Mouse (Mus musculus) limb, embryonic 11.5 days (tissue): ENCODE data around the gene Kyat3. TPM values are rescaled to one million over a fixed set of nuclear protein-coding genes. Genes with fewer than 3 reads are reported as not detected.

ENCODE experiments used
- ATAC-seq: fragments of 200-750 bp; cut with Nextera tagmentation; 2 replicates; pipeline ENCODE4 v1.8.0; 2017; ENCODE audit warnings: low read depth; ENCODE audit not compliant: insufficient number of reproducible peaks, low FRiP score, low TSS enrichment
- DNase-seq: peaks from one replicate; pipeline ENCODE4 v3.0.0-alpha.2; 2015; ENCODE audit warnings: low spot score
- H3K27ac ChIP-seq: fragments of 300-500 bp; sonication (generic); replicated peaks from 2 replicates; pipeline ENCODE4 v1.5.1; 2014; ENCODE audit warnings: low read depth, mild to moderate bottlenecking, low read length
- H3K27me3 ChIP-seq: fragments of 300-500 bp; sonication (generic); 2 replicates; pipeline ENCODE4 v1.6.1; 2014; ENCODE audit warnings: mild to moderate bottlenecking, low read length, mixed read lengths; ENCODE audit not compliant: control insufficient read depth, insufficient read depth
- H3K36me3 ChIP-seq: fragments of 300-500 bp; sonication (generic); 2 replicates; pipeline ENCODE4 v1.6.1; 2014; ENCODE audit warnings: mild to moderate bottlenecking, low read length, moderate library complexity, mixed read lengths; ENCODE audit not compliant: control insufficient read depth, insufficient read depth
- H3K4me1 ChIP-seq: fragments of 300-500 bp; sonication (generic); 2 replicates; pipeline ENCODE4 v1.6.1; 2014; ENCODE audit warnings: low read length, mixed read lengths; ENCODE audit not compliant: control insufficient read depth, insufficient read depth
- H3K4me2 ChIP-seq: fragments of 300-500 bp; sonication (generic); 2 replicates; pipeline ENCODE4 v1.6.1; 2014; ENCODE audit warnings: low read depth, mild to moderate bottlenecking, moderate library complexity; ENCODE audit not compliant: severe bottlenecking
- H3K4me3 ChIP-seq: fragments of 300-500 bp; sonication (generic); 2 replicates; pipeline ENCODE4 v1.5.1; 2014; ENCODE audit warnings: low read depth, low read length
- H3K9ac ChIP-seq: fragments of 300-500 bp; sonication (generic); 2 replicates; pipeline ENCODE4 v1.6.1; 2014; ENCODE audit warnings: mild to moderate bottlenecking, low read length
- H3K9me3 ChIP-seq: fragments of 300-500 bp; sonication (generic); 2 replicates; pipeline ENCODE4 v1.6.1; 2016; ENCODE audit warnings: low read length; ENCODE audit not compliant: control insufficient read depth
- WGBS: fragments of 180-500 bp; shearing (Covaris S2); extraction: QIAGEN DNeasy Blood & Tissue Kit; methylation state at CpG from one replicate; pipeline ENCODE4 v1.1.7; 2014; 5-methylcytosine and 5-hydroxymethylcytosine counted together
- polyA plus RNA-seq: library from polyadenylated mRNA; unstranded; fragments of >200 nt; fragmentation: Nextera tagmentation; extraction: Ambion mirVana; gene quantifications from 2 replicates; pipeline ENCODE4 v1.2.1, GENCODE M21; 2014

Gene Kyat3
- polyA plus RNA-seq, 1 experiment from 2014 or later, result 12.0 TPM

DNA sequence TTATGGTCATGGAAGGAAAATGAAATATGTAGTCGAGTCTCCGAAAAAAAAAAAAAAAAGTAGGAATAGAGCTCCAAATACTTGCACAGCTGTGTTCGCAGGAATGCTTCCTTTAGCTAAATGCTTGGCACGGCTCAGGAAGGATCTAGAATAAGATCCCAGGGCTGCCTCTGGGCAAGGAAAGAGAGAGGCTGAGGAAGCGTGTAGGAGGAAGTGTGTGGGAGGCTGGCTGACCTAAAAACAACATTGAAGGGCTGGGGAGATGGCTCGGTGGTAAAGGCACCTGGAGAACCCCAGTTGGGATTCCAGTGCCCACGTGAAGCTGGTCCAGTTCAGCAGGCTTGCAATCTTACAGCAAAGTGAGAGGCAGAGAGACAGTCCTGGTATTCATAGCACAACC, 40.0 kb downstream of the Kyat3 start:
- H3K9ac ChIP-seq, result no peak overlapping the region
- H3K4me1 ChIP-seq, result no peaks in the 10 kb centered on the region
- H3K4me2 ChIP-seq, result no peak overlapping the region
- no peaks in the 10 kb centered on the region for H3K9me3 ChIP-seq
- 78% methylated on average over 7 of the region's 7 CpGs for WGBS
- no peaks in the 10 kb centered on the region for H3K27me3 ChIP-seq
- H3K4me3 ChIP-seq, result no peak overlapping the region
- no peak for DNase-seq
- H3K27ac ChIP-seq, result no peak overlapping the region
- no peaks in the 10 kb centered on the region for H3K36me3 ChIP-seq
- no peak for ATAC-seq

DNA sequence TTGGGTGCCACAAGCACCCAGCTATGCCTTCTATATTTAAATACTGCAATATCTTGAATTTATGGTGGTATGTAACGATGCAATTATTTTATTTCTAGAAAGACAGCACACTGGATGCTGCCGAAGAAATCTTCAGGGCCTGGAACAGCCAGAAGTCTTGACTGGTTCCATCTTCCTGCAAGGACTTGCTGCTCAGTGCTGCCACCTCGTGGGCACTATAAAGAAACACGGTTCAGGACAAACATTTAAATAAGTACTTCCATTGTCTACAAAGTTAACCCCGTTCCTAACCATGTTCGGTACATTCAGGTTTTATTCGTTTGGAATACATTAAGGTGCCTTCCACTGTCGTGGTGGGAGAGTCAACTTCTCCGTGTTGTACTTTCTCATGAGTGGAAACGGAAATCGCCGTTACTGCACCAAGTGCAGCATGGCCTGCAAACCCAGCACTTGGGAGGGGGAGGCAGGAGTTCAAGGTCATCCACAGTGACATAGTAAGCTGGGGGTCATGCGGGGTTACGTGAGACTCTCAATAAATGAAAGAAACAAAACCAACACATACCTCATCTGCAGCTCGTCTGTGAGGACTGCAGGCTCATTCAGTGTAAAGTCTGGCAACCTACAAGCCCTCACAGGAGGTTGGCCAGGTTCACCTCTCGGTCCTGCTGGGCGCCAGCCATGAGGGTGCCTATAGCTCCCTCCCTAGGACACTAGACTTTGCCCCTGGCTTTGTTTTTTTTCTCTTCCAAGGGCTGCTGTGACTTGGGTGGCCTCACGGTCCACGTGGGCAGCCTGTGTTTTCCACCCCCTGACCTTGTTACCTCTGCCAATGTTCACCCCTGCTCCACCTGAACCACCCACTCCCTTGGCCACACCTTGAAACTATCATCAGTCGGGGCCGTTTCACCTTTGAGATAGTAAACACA, 43.4 kb downstream of the Kyat3 start:
- Histone ChIP-seq H3K4me1 (no peaks in the 10 kb centered on the region), H3K9me3 (no peaks in the 10 kb centered on the region), H3K4me3 (no peak overlapping the region), H3K9ac (no peak overlapping the region), H3K36me3 (no peaks in the 10 kb centered on the region), H3K27me3 (no peaks in the 10 kb centered on the region), H3K4me2 (no peak overlapping the region), H3K27ac (no peak overlapping the region)
- DNase-seq (peak; percentile 53), ATAC-seq (no peak; the same call in 1 of the 2 replicates)
- 61% methylated on average over 21 of the region's 21 CpGs for WGBS

- ATAC-seq, result no peak
- no peaks in the 10 kb centered on the region for H3K36me3 ChIP-seq
- no peak overlapping the region for H3K4me2 ChIP-seq
- no peak for DNase-seq
- no peak overlapping the region for H3K4me3 ChIP-seq
- H3K9ac ChIP-seq, result no peak overlapping the region
- 89% methylated on average over 2 of the region's 2 CpGs for WGBS
- H3K27ac ChIP-seq, result no peak overlapping the region
- no peaks in the 10 kb centered on the region for H3K4me1 ChIP-seq
- H3K27me3 ChIP-seq, result no peaks in the 10 kb centered on the region
- no peaks in the 10 kb centered on the region for H3K9me3 ChIP-seq
Measured at GRCm38 (mm10) chr3:142745076-142745475, 44.2 kb downstream of the Kyat3 start.

GRCm38 (mm10) chr3:142747673-142748072, 46.8 kb downstream of the Kyat3 start:
- DNase-seq (no peak), ATAC-seq (no peak)
- Histone ChIP-seq H3K27ac (no peak overlapping the region), H3K27me3 (no peaks in the 10 kb centered on the region), H3K9ac (no peak overlapping the region), H3K9me3 (no peaks in the 10 kb centered on the region), H3K36me3 (no peaks in the 10 kb centered on the region), H3K4me1 (no peaks in the 10 kb centered on the region), H3K4me2 (no peak overlapping the region), H3K4me3 (no peak overlapping the region)
- 95% methylated on average over 7 of the region's 7 CpGs for WGBS

GRCm38 (mm10) chr3:142749131-142749530, 48.3 kb downstream of the Kyat3 start:
- no peaks in the 10 kb centered on the region for H3K27me3 ChIP-seq
- DNase-seq (no peak), ATAC-seq (no peak)
- WGBS, result 84% methylated on average over 16 of the region's 16 CpGs
- no peak overlapping the region for H3K9ac ChIP-seq
- H3K27ac ChIP-seq, result no peak overlapping the region
- no peaks in the 10 kb centered on the region for H3K4me1 ChIP-seq
- no peaks in the 10 kb centered on the region for H3K36me3 ChIP-seq
- no peaks in the 10 kb centered on the region for H3K9me3 ChIP-seq
- no peak overlapping the region for H3K4me3 ChIP-seq
- H3K4me2 ChIP-seq, result no peak overlapping the region

- 88% methylated on average over 18 of the region's 18 CpGs for WGBS
- no peak overlapping the region for H3K27ac ChIP-seq
- H3K9ac ChIP-seq, result no peak overlapping the region
- H3K4me3 ChIP-seq, result no peak overlapping the region
- no peaks in the 10 kb centered on the region for H3K4me1 ChIP-seq
- DNase-seq (no peak), ATAC-seq (no peak)
- H3K4me2 ChIP-seq, result no peak overlapping the region
- H3K36me3 ChIP-seq, result no peaks in the 10 kb centered on the region
- no peaks in the 10 kb centered on the region for H3K27me3 ChIP-seq
- no peaks in the 10 kb centered on the region for H3K9me3 ChIP-seq
Measured at GRCm38 (mm10) chr3:142755132-142755867, 54.4 kb downstream of the Kyat3 start.

DNA sequence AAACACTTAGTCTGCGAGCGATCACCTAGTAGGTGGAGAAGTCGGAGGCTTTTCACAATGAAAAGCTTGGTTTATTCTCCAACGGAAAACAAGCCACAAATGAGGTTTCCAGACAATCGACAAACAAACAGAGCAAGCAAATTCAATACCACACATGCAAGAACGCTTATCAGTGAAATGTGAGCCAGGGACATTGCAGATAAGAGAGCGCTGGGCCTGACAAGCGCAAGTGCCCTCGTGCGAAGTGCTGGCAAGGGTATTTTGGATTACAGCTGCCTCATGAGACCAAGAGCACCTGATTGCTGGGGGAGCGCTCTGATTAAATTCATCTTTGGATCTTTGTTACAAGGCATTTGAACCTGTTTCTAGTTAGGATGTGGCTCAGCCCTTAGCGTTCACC, 57.0 kb downstream of the Kyat3 start:
- Histone ChIP-seq H3K4me3 (no peak overlapping the region), H3K27ac (no peak overlapping the region), H3K36me3 (no peaks in the 10 kb centered on the region), H3K4me1 (no peaks in the 10 kb centered on the region), H3K9me3 (no peaks in the 10 kb centered on the region), H3K9ac (no peak overlapping the region), H3K4me2 (no peak overlapping the region), H3K27me3 (no peaks in the 10 kb centered on the region)
- no peak for ATAC-seq
- DNase-seq, result no peak
- 54% methylated on average over 12 of the region's 12 CpGs for WGBS

GRCm38 (mm10) chr3:142758593-142758992, 57.7 kb downstream of the Kyat3 start:
- 81% methylated on average over 7 of the region's 7 CpGs for WGBS
- Histone ChIP-seq H3K9me3 (no peaks in the 10 kb centered on the region), H3K4me2 (no peak overlapping the region), H3K9ac (no peak overlapping the region), H3K4me3 (no peak overlapping the region), H3K27me3 (no peaks in the 10 kb centered on the region), H3K27ac (no peak overlapping the region), H3K36me3 (no peaks in the 10 kb centered on the region), H3K4me1 (no peaks in the 10 kb centered on the region)
- ATAC-seq (no peak), DNase-seq (no peak)
